Mouse (Mus musculus): ENCODE data around the gene Lmo2.

The Lmo2 gene

GRCm38 (mm10) chr2:103957649-103958546 lies at the start of gene Lmo2:
Gene Lmo2, plus strand, starts transcription at chr2:103957986.
- DNase-seq: no peak

GRCm38 (mm10) chr2:103910601-103911000 lies 47.2 kb upstream of the Lmo2 start:
- no peak for DNase-seq

- no peak for DNase-seq
Measured at GRCm38 (mm10) chr2:103912481-103913251, 45.1 kb upstream of the Lmo2 start.

GRCm38 (mm10) chr2:103913252-103913650 lies 44.5 kb upstream of the Lmo2 start:
- no peak for DNase-seq

GRCm38 (mm10) chr2:103916069-103916468 lies 41.7 kb upstream of the Lmo2 start:
- DNase-seq: no peak

- no peak for DNase-seq
Measured at GRCm38 (mm10) chr2:103917375-103917774, 40.4 kb upstream of the Lmo2 start.

- DNase-seq: no peak
Measured at GRCm38 (mm10) chr2:103918375-103918774, 39.4 kb upstream of the Lmo2 start.

GRCm38 (mm10) chr2:103919488-103919887 lies 38.3 kb upstream of the Lmo2 start:
- DNase-seq: no peak

GRCm38 (mm10) chr2:103926586-103927113 lies 31.1 kb upstream of the Lmo2 start:
- no peak for DNase-seq

- DNase-seq: no peak
Measured at GRCm38 (mm10) chr2:103927610-103928145, 30.1 kb upstream of the Lmo2 start.

GRCm38 (mm10) chr2:103930306-103931019 lies 27.3 kb upstream of the Lmo2 start:
- DNase-seq: no peak

- DNase-seq: no peak
Measured at GRCm38 (mm10) chr2:103931511-103931911, 26.3 kb upstream of the Lmo2 start.

GRCm38 (mm10) chr2:103932025-103932424 lies 25.8 kb upstream of the Lmo2 start:
- DNase-seq: no peak

GRCm38 (mm10) chr2:103932480-103932879 lies 25.3 kb upstream of the Lmo2 start:
- DNase-seq: no peak

- no peak for DNase-seq
Measured at GRCm38 (mm10) chr2:103934270-103934669, 23.5 kb upstream of the Lmo2 start.

GRCm38 (mm10) chr2:103934670-103935069 lies 23.1 kb upstream of the Lmo2 start:
- no peak for DNase-seq

- DNase-seq: no peak
Measured at GRCm38 (mm10) chr2:103935691-103936435, 21.9 kb upstream of the Lmo2 start.

- DNase-seq: no peak
Measured at GRCm38 (mm10) chr2:103936666-103937065, 21.1 kb upstream of the Lmo2 start.

GRCm38 (mm10) chr2:103937670-103938069 lies 20.1 kb upstream of the Lmo2 start:
- DNase-seq: no peak

- no peak for DNase-seq
Measured at GRCm38 (mm10) chr2:103938573-103938972, 19.2 kb upstream of the Lmo2 start.

- no peak for DNase-seq
Measured at GRCm38 (mm10) chr2:103939003-103939402, 18.8 kb upstream of the Lmo2 start.

GRCm38 (mm10) chr2:103941085-103941484 lies 16.7 kb upstream of the Lmo2 start:
- DNase-seq: no peak

Measured in lung, postnatal 14 days (tissue).